8 mouse cellular contexts compared by ENCODE assay signal in the genomic region with DNA sequence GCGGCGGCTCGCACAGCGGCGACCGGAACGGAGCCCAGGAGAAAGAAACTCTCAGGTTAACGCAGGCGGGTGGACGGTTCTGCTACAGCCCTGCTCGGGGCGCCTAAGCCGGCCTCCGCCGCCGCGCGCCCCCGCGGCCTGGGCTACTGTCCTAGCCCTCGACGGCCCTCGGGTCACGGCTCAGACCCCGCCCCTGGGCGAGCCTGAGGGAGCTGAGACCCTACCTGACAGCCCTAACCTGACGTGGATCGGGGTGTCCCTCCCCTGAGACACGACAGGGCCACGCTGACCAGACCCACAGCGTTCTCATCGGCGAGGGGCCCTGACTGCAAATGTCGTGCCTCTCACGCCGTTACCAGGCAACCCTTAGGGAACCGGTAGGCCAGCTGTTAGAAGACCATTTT. TPM values are rescaled to one million over a fixed set of nuclear protein-coding genes. Genes with fewer than 3 reads are reported as not detected.
DNase-seq lines count a peak whose midpoint lies in the region; ATAC-seq and TF ChIP-seq lines count a peak whose summit lies in the region.

No protein-coding gene starts in this region.

- H3K27ac ChIP-seq in bone marrow macrophage, adult 2 months (ENCODE audit: insufficient read depth, low read depth, low read length): peak overlapping the region; percentile 48
- H3K27ac ChIP-seq in forebrain, embryonic 12.5 days: peak overlapping the region; percentile 99
- H3K27ac ChIP-seq in macrophage: peak overlapping the region; percentile 35

- H3K9me3 ChIP-seq in forebrain, embryonic 12.5 days: no peaks in the 10 kb centered on the region

- peak overlapping the region; percentile 61 for H3K4me2 ChIP-seq in forebrain, embryonic 12.5 days

- under 1% methylated on average over 36 of the region's 37 CpGs for WGBS in forebrain, embryonic 12.5 days
- WGBS in macrophage (ENCODE audit: missing documents): under 1% methylated on average over 37 of the region's 37 CpGs

- H3K4me3 ChIP-seq in bone marrow macrophage, adult 2 months (ENCODE audit: insufficient read depth, low read length): peak overlapping the region; percentile 90
- peak overlapping the region; percentile 87 for H3K4me3 ChIP-seq in forebrain, embryonic 12.5 days (replicated peaks)
- peak overlapping the region; percentile 59 for H3K4me3 ChIP-seq in macrophage (ENCODE audit: inconsistent target)

- TF ChIP-seq CTCF in bone marrow macrophage, adult 2 months (IDR thresholded peaks at IDR 0.05; ENCODE audit: low read depth, low read length): no peak

- intact Hi-C loops in left cerebral cortex, postnatal 10 days (cut with DNase I): no loop called here

- H3K79me2 ChIP-seq in macrophage (ENCODE audit: inconsistent target): peaks cover 10% of the 10 kb centered on the region; the same call in 1 of the 2 replicates

- H3K9ac ChIP-seq in forebrain, embryonic 12.5 days: peak overlapping the region; percentile 82

- H3K36me3 ChIP-seq in forebrain, embryonic 12.5 days (replicated peaks): 0 out of 2 replicates have a peak, but pooled peaks cover 3% of the 10 kb centered on the region
- no peaks in the 10 kb centered on the region for H3K36me3 ChIP-seq in macrophage (ENCODE audit: inconsistent target)

- no peaks in the 10 kb centered on the region for H3K27me3 ChIP-seq in forebrain, embryonic 12.5 days

- H3K4me1 ChIP-seq in bone marrow macrophage, adult 2 months (ENCODE audit: control insufficient read depth, insufficient read depth, low read length): peaks cover 5% of the 10 kb centered on the region; the same call in 1 of the 2 replicates
- peaks cover 12% of the 10 kb centered on the region for H3K4me1 ChIP-seq in forebrain, embryonic 12.5 days

- ATAC-seq in forebrain, embryonic 12.5 days (ENCODE audit: low FRiP score): peak; percentile 86
- peak; percentile 54 to 60 for ATAC-seq in hematopoietic stem cell, adult 5-6 weeks (replicated peaks in 1 of 2; ENCODE audit: insufficient read depth in 1 of 2, low FRiP score in 2 of 2, low TSS enrichment in 1 of 2, low read depth in 1 of 2, poor library complexity in 2 of 2, severe bottlenecking in 2 of 2)

- no peak for TF ChIP-seq POLR2A in bone marrow macrophage, adult 2 months (IDR thresholded peaks at IDR 0.05; ENCODE audit: borderline replicate concordance, low read depth, low read length)

- peak; percentile 39 for DNase-seq in gastrocnemius, adult 18-20 months (ENCODE audit: low spot score)
- DNase-seq in gastrocnemius, postnatal 10 days: no peak
- DNase-seq in left cerebral cortex, postnatal 10 days (ENCODE audit: extremely low spot score in 1 of 2, low spot score in 2 of 2): peak; percentile 23 to 73
- peak; percentile 64 to 66 for DNase-seq in right cerebral cortex, postnatal 10 days (ENCODE audit: low spot score in 2 of 2)

RNA-seq across cellular contexts. Expression of a gene that starts 0.4 kb away (rescaled TPM):
- total RNA-seq in gastrocnemius, adult 18-20 months (2021): 1 to 10 TPM; 3.3 to 4.3 TPM
- 1 to 10 TPM; 4.9 to 5.6 TPM for total RNA-seq in gastrocnemius, postnatal 10 days (2021)
- 7.5 and 10.2 TPM in 2 replicates for polyA plus RNA-seq in bone marrow macrophage, adult 2 months (2012; ENCODE audit: insufficient read depth, insufficient read length, missing spikeins)
- 43.2 and 43.5 TPM in 2 replicates for polyA plus RNA-seq in forebrain, embryonic 12.5 days (2016; fragmentation: Nextera tagmentation; extraction: Ambion mirVana)
- total RNA-seq in hematopoietic stem cell, adult 5-6 weeks (2017): 14.9 and 15.4 TPM in 2 replicates
- total RNA-seq in left cerebral cortex, postnatal 10 days (2021): 10 to 100 TPM; 21.2 to 22.8 TPM
- total RNA-seq in macrophage (2018; cell fraction: chromatin; rRNA removed): 10 to 100 TPM in 6 of 26 experiments, 1 to 10 TPM in 19, under 1 TPM in 1; 0.80 to 16.2 (median 5.4) TPM
- total RNA-seq in macrophage (2018; cell fraction: cytosol; rRNA removed): 10 to 100 TPM in 13 of 26 experiments, 1 to 10 TPM in 13; 3.3 to 12.1 (median 10.1) TPM
- 10 to 100 TPM in 10 of 26 experiments, 1 to 10 TPM in 15, under 1 TPM in 1; 0.52 to 22.8 (median 7.9) TPM for total RNA-seq in macrophage (2018; cell fraction: nucleus; rRNA removed)
- polyA plus RNA-seq in macrophage (2018): 8.9 to 12.9 TPM (median 11.7 TPM) in 3 replicates

Comparison
In these comparisons a context has a peak if more than half of its experiments do, and no peak if none do; other contexts are left out.
1. H3K27ac ChIP-seq: peak in every context shown above with its lines; median percentile 99 in forebrain, embryonic 12.5 days; 48 in bone marrow macrophage, adult 2 months; 35 in macrophage.